Mouse (Mus musculus): Measurements from ENCODE around the gene L1td1.

DNA sequence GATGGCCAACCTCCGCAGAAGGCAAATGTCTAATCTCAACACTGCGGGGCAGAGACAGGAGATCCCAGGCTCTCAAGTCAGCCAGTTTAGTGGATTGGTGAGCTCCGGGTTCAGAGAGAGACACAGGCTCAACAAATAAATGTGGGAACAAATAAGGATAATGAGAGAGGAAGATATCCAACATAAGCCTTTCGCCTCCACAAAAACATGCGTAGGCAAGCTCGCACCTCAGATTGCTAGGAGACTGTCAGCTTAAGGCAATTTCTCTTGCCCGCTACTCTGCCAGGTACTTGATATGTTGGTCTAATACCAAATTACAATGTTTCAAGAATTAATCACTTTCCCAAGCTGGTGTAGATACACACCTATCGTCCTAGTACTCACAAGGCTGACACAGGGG is 15.6 kb upstream of the L1td1 start:
- TF ChIP-seq POLR2A (IDR thresholded peaks at IDR 0.05; ENCODE audit: low read depth, low read length) (no peak), CTCF (IDR thresholded peaks at IDR 0.05; ENCODE audit: extremely low read depth, insufficient read depth, insufficient read length, insufficient replicate concordance) (no peak)

Measured in spleen, adult 2 months (tissue).